Mouse (Mus musculus) intestine, embryonic 14.5 days (tissue): Measurements from ENCODE around the gene Mslnl. TPM values are rescaled to one million over a fixed set of nuclear protein-coding genes. Genes with fewer than 3 reads are reported as not detected.

Experiments
- ATAC-seq: fragments of 200-750 bp; cut with Nextera tagmentation; replicated peaks from 2 replicates; pipeline ENCODE4 v1.8.0; 2017; ENCODE audit warnings: low read depth, moderate number of reproducible peaks, moderate TSS enrichment, moderate library complexity; ENCODE audit not compliant: low FRiP score, low TSS enrichment
- DNase-seq: peaks from one replicate; pipeline ENCODE4 v3.0.0-alpha.2; 2018; ENCODE audit warnings: low spot score
- H3K27ac ChIP-seq: fragments of 300-500 bp; sonication (generic); 2 replicates; pipeline ENCODE4 v1.5.1; 2014; ENCODE audit warnings: low read depth, mild to moderate bottlenecking, control low read depth
- H3K27me3 ChIP-seq: fragments of 300-500 bp; sonication (generic); replicated peaks from 2 replicates; pipeline ENCODE4 v1.6.1; 2014; ENCODE audit warnings: low read length, control low read depth; ENCODE audit not compliant: control insufficient read depth, insufficient read depth
- H3K36me3 ChIP-seq: fragments of 300-500 bp; sonication (generic); 2 replicates; pipeline ENCODE4 v1.6.1; 2014; ENCODE audit warnings: low read length, control low read depth; ENCODE audit not compliant: control insufficient read depth, insufficient read depth
- H3K4me1 ChIP-seq: fragments of 300-500 bp; sonication (generic); replicated peaks from 2 replicates; pipeline ENCODE4 v1.6.1; 2014; ENCODE audit warnings: low read length, control low read depth, mixed read lengths; ENCODE audit not compliant: control insufficient read depth, insufficient read depth
- H3K4me2 ChIP-seq: fragments of 300-500 bp; sonication (generic); 2 replicates; pipeline ENCODE4 v1.6.1; 2014; ENCODE audit warnings: low read length
- H3K4me3 ChIP-seq: fragments of 300-500 bp; sonication (generic); 2 replicates; pipeline ENCODE4 v1.5.1; 2014; ENCODE audit warnings: low read depth, low read length, control low read depth, mixed read lengths
- H3K9ac ChIP-seq: fragments of 300-500 bp; sonication (generic); 2 replicates; pipeline ENCODE4 v1.6.1; 2014; ENCODE audit warnings: mild to moderate bottlenecking, low read length
- H3K9me3 ChIP-seq: fragments of 300-500 bp; sonication (generic); 2 replicates; pipeline ENCODE4 v1.6.1; 2016; ENCODE audit warnings: low read length, control low read depth; ENCODE audit not compliant: control insufficient read depth
- WGBS: fragments of 180-500 bp; shearing (Covaris S2); extraction: QIAGEN DNeasy Blood & Tissue Kit; methylation state at CpG from one replicate; pipeline ENCODE4 v1.1.7; 2014; 5-methylcytosine and 5-hydroxymethylcytosine counted together
- polyA plus RNA-seq: library from polyadenylated mRNA; unstranded; fragments of >200 nt; fragmentation: Nextera tagmentation; extraction: Ambion mirVana; gene quantifications from 2 replicates; pipeline ENCODE4 v1.2.1, GENCODE M21; 2014

The Mslnl gene
- polyA plus RNA-seq, 1 experiment from 2014 or later = not detected

- Histone ChIP-seq H3K36me3 (no peaks in the 10 kb centered on the region), H3K27ac (no peak overlapping the region), H3K9me3 (no peaks in the 10 kb centered on the region), H3K9ac (no peak overlapping the region), H3K27me3 (no peaks in the 10 kb centered on the region), H3K4me2 (no peak overlapping the region), H3K4me3 (no peak overlapping the region), H3K4me1 (no peaks in the 10 kb centered on the region)
- 27% methylated on average over 3 of the region's 3 CpGs for WGBS
- ATAC-seq (no peak), DNase-seq (no peak)
Measured at GRCm38 (mm10) chr17:25762591-25762990, 26.7 kb downstream of the Mslnl start.

GRCm38 (mm10) chr17:25765886-25766285 lies 30.0 kb downstream of the Mslnl start:
- H3K4me1 ChIP-seq = no peaks in the 10 kb centered on the region
- H3K27me3 ChIP-seq = no peaks in the 10 kb centered on the region
- H3K4me3 ChIP-seq = no peak overlapping the region
- H3K9ac ChIP-seq = no peak overlapping the region
- ATAC-seq (no peak), DNase-seq (no peak)
- no peak overlapping the region for H3K4me2 ChIP-seq
- WGBS = 68% methylated on average over 5 of the region's 5 CpGs
- H3K36me3 ChIP-seq = no peaks in the 10 kb centered on the region
- no peak overlapping the region for H3K27ac ChIP-seq
- H3K9me3 ChIP-seq = no peaks in the 10 kb centered on the region

- Histone ChIP-seq H3K36me3 (no peaks in the 10 kb centered on the region), H3K27ac (no peak overlapping the region), H3K9me3 (no peaks in the 10 kb centered on the region), H3K9ac (no peak overlapping the region), H3K4me2 (no peak overlapping the region), H3K4me3 (no peak overlapping the region), H3K4me1 (peaks cover 2% of the 10 kb centered on the region), H3K27me3 (no peaks in the 10 kb centered on the region)
- ATAC-seq (no peak), DNase-seq (no peak)
- 58% methylated on average over 9 of the region's 9 CpGs for WGBS
Measured at GRCm38 (mm10) chr17:25769331-25769730, 33.5 kb downstream of the Mslnl start.

- under 1% methylated on average over 37 of the region's 37 CpGs for WGBS
- Histone ChIP-seq H3K4me1 (peaks cover 9% of the 10 kb centered on the region), H3K4me2 (peak within 1 kb of the TSS; percentile 57), H3K27me3 (no peaks in the 10 kb centered on the region), H3K36me3 (peaks cover 9% of the 10 kb centered on the region; the same call in 1 of the 2 replicates), H3K4me3 (peak within 1 kb of the TSS; percentile 80), H3K27ac (no peak within 1 kb of the TSS), H3K9me3 (no peaks in the 10 kb centered on the region), H3K9ac (peak within 1 kb of the TSS; percentile 69)
- DNase-seq (peak; percentile 99), ATAC-seq (peak; percentile 89)
Measured at GRCm38 (mm10) chr17:25773549-25774120, 37.8 kb downstream of the Mslnl start, which contains the start of gene Narfl. Gene Narfl, plus strand, starts transcription at chr17:25773776.

GRCm38 (mm10) chr17:25775318-25776062 lies 39.6 kb downstream of the Mslnl start:
- WGBS = 78% methylated on average over 10 of the region's 10 CpGs
- no peak for ATAC-seq
- Histone ChIP-seq H3K4me2 (no peak overlapping the region), H3K27ac (no peak overlapping the region), H3K4me1 (peaks cover 9% of the 10 kb centered on the region), H3K4me3 (no peak overlapping the region), H3K27me3 (no peaks in the 10 kb centered on the region), H3K36me3 (peaks cover 16% of the 10 kb centered on the region), H3K9me3 (no peaks in the 10 kb centered on the region), H3K9ac (no peak overlapping the region)
- no peak for DNase-seq

GRCm38 (mm10) chr17:25777948-25778347 lies 42.1 kb downstream of the Mslnl start:
- ATAC-seq (no peak), DNase-seq (no peak)
- Histone ChIP-seq H3K27me3 (no peaks in the 10 kb centered on the region), H3K36me3 (peaks cover 39% of the 10 kb centered on the region), H3K27ac (no peak overlapping the region), H3K9ac (no peak overlapping the region), H3K4me3 (no peak overlapping the region), H3K4me1 (peaks cover 9% of the 10 kb centered on the region), H3K4me2 (no peak overlapping the region), H3K9me3 (no peaks in the 10 kb centered on the region)
- 93% methylated on average over 5 of the region's 5 CpGs for WGBS

- Histone ChIP-seq H3K9ac (no peak overlapping the region), H3K4me2 (no peak overlapping the region), H3K27me3 (no peaks in the 10 kb centered on the region), H3K36me3 (peaks cover 45% of the 10 kb centered on the region), H3K4me1 (peaks cover 12% of the 10 kb centered on the region), H3K27ac (no peak overlapping the region), H3K9me3 (no peaks in the 10 kb centered on the region), H3K4me3 (no peak overlapping the region)
- DNase-seq (no peak), ATAC-seq (no peak)
- 67% methylated on average over 6 of the region's 6 CpGs for WGBS
Measured at GRCm38 (mm10) chr17:25781339-25781738, 45.5 kb downstream of the Mslnl start.

GRCm38 (mm10) chr17:25783086-25783485 lies 47.2 kb downstream of the Mslnl start:
- no peaks in the 10 kb centered on the region for H3K27me3 ChIP-seq
- 75% methylated on average over 7 of the region's 7 CpGs for WGBS
- no peak overlapping the region for H3K9ac ChIP-seq
- H3K4me3 ChIP-seq = no peak overlapping the region
- peaks cover 46% of the 10 kb centered on the region for H3K36me3 ChIP-seq
- DNase-seq (no peak), ATAC-seq (no peak)
- no peak overlapping the region for H3K27ac ChIP-seq
- peaks cover 12% of the 10 kb centered on the region for H3K4me1 ChIP-seq
- no peak overlapping the region for H3K4me2 ChIP-seq
- no peaks in the 10 kb centered on the region for H3K9me3 ChIP-seq
